Mouse (Mus musculus): ENCODE results near the gene Ngef. TPM values are rescaled to one million over a fixed set of nuclear protein-coding genes. Genes with fewer than 3 reads are reported as not detected.

The Ngef gene
- total and polyA plus RNA-seq, 3 experiments: not detected

DNA sequence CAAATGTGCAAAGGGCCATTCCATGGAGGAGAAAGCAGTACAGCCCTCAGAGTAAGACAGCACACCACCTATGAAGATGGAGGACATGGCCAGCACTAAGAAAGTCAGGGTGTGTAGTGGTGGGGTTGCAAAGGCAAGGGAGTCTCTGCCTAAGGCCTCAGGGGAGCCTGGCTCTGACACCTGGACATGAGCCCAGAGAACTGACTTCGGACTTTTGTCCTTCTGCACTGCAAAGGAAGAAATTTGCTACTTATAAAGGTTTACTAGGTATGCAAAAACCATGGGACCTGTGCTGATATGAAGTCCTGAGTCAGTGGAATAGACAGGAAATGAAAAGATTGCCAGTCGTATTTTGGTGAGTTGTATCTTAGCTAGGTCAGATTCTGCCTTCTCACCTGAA is 28.1 kb upstream of the Ngef start:
- no peaks in the 10 kb centered on the region for H3K36me3 ChIP-seq (ENCODE audit: control insufficient read depth in 1 of 2, insufficient read depth in 2 of 2, low read length in 2 of 2)
- H3K9me3 ChIP-seq (replicated peaks; ENCODE audit: insufficient read depth, low read length): no peaks in the 10 kb centered on the region
- TF ChIP-seq MEF2A (IDR thresholded peaks at IDR 0.05; ENCODE audit: extremely low read depth, insufficient replicate concordance, low read depth, low read length, poor library complexity, severe bottlenecking) (no peak), POLR2AphosphoS2 (IDR thresholded peaks at IDR 0.05; ENCODE audit: low read length) (no peak), GABPA (IDR thresholded peaks at IDR 0.05; ENCODE audit: low read depth, low read length) (no peak)
- H3K4me1 ChIP-seq (ENCODE audit: control insufficient read depth in 1 of 2, insufficient read depth in 2 of 2, low read length in 2 of 2): no peaks in the 10 kb centered on the region
- H3K4me3 ChIP-seq (ENCODE audit: control insufficient read depth in 1 of 2, insufficient read depth in 1 of 2, low read depth in 2 of 2, low read length in 2 of 2): no peak overlapping the region
- H3K9ac ChIP-seq (ENCODE audit: control insufficient read depth, low read depth, low read length, poor library complexity, severe bottlenecking): no peak overlapping the region
- no peaks in the 10 kb centered on the region for H3K79me2 ChIP-seq (ENCODE audit: control insufficient read depth, insufficient read depth, low read length, poor library complexity)
- no peak overlapping the region for H3K27ac ChIP-seq (ENCODE audit: control insufficient read depth, low read depth, low read length)
- no peak for DNase-seq (ENCODE audit: low read depth, low spot score)
- H3K27me3 ChIP-seq (ENCODE audit: control insufficient read depth in 1 of 2, insufficient read depth in 2 of 2, low read length in 2 of 2): peaks cover 10% of the 10 kb centered on the region in 2 experiments

DNA sequence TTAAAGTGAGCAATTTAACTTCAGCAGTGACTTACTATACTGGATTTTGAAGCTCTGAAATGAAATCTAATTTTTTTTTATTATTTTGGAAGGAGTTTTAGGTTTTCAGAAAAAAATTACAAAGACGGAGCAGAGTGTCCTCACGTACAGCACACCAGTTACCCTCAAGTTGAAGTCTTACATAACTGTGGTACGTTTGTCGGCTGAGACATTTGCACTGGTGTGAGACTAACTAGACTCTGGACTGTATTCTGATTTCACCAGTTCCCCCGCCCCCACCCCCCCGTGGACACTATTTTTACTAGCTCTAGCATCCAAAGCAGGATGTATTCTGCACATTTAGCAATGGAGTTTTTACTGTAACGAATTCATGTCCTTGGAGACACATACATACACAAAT is 26.9 kb upstream of the Ngef start:
- no peak for DNase-seq (ENCODE audit: low read depth, low spot score)
- Histone ChIP-seq H3K9ac (ENCODE audit: control insufficient read depth, low read depth, low read length, poor library complexity, severe bottlenecking) (no peak overlapping the region), H3K27ac (ENCODE audit: control insufficient read depth, low read depth, low read length) (no peak overlapping the region)

DNA sequence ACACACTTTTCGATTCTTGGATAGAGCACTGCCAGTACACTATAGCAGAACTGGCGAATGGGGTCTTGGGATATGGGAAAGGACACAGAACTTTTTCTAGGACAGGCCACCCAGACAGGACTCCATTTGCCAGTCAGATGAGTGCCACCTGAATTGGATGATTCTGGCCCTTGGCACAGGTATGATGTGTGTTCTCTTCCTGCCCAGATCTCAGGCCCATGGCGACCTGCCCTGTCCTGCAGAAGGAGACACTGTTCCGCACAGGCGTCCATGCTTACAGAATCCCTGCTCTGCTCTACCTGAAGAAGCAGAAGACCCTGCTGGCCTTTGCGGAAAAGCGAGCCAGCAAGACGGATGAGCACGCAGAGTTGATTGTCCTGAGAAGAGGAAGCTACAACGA is 21.0 kb upstream of the Ngef start:
- no peak overlapping the region for H3K9ac ChIP-seq (ENCODE audit: control insufficient read depth, low read depth, low read length, poor library complexity, severe bottlenecking)
- H3K4me3 ChIP-seq (ENCODE audit: control insufficient read depth in 1 of 2, insufficient read depth in 1 of 2, low read depth in 2 of 2, low read length in 2 of 2): no peak overlapping the region
- H3K9me3 ChIP-seq (replicated peaks; ENCODE audit: insufficient read depth, low read length): no peaks in the 10 kb centered on the region
- no peaks in the 10 kb centered on the region for H3K79me2 ChIP-seq (ENCODE audit: control insufficient read depth, insufficient read depth, low read length, poor library complexity)
- no peaks in the 10 kb centered on the region for H3K4me1 ChIP-seq (ENCODE audit: control insufficient read depth in 1 of 2, insufficient read depth in 2 of 2, low read length in 2 of 2)
- DNase-seq (ENCODE audit: low read depth, low spot score): no peak
- H3K36me3 ChIP-seq (ENCODE audit: control insufficient read depth in 1 of 2, insufficient read depth in 2 of 2, low read length in 2 of 2): no peaks in the 10 kb centered on the region
- H3K27me3 ChIP-seq (ENCODE audit: control insufficient read depth in 1 of 2, insufficient read depth in 2 of 2, low read length in 2 of 2): no peaks in the 10 kb centered on the region; a peak in 2 of 4 replicates
- no peak overlapping the region for H3K27ac ChIP-seq (ENCODE audit: control insufficient read depth, low read depth, low read length)
- no peak for TF ChIP-seq CHD2 (IDR thresholded peaks at IDR 0.05; ENCODE audit: low read length)
- TF ChIP-seq EP300 (IDR thresholded peaks at IDR 0.05; ENCODE audit: low read depth in 1 of 2, low read length in 2 of 2): no peak
- no peak for TF ChIP-seq NRF1 (IDR thresholded peaks at IDR 0.05; ENCODE audit: insufficient read depth, low read depth, low read length, poor library complexity, severe bottlenecking)
- TF ChIP-seq NELFE (IDR thresholded peaks at IDR 0.05; ENCODE audit: low read depth, low read length): no peak
- no peak for TF ChIP-seq RAD21 (IDR thresholded peaks at IDR 0.05; ENCODE audit: low read depth, low read length)
- TF ChIP-seq GATA1 (IDR thresholded peaks at IDR 0.05; ENCODE audit: low read depth, low read length): no peak
- no peak for TF ChIP-seq MAFK (IDR thresholded peaks at IDR 0.05; ENCODE audit: borderline replicate concordance, low read depth, low read length)
- no peak for TF ChIP-seq E2F4 (IDR thresholded peaks at IDR 0.05; ENCODE audit: borderline replicate concordance, low read depth, low read length)
- TF ChIP-seq ZKSCAN1 (IDR thresholded peaks at IDR 0.05; ENCODE audit: low read depth, low read length): no peak
- TF ChIP-seq ZC3H11A (IDR thresholded peaks at IDR 0.05; ENCODE audit: low read depth, low read length): no peak
- no peak for TF ChIP-seq USF1 (IDR thresholded peaks at IDR 0.05; ENCODE audit: low read depth, low read length)
- no peak for TF ChIP-seq ETS1 (IDR thresholded peaks at IDR 0.05; ENCODE audit: low read depth, low read length)

More for the DNA sequence above, 26.9 kb upstream of the Ngef start:
- no peaks in the 10 kb centered on the region for H3K9me3 ChIP-seq (replicated peaks; ENCODE audit: insufficient read depth, low read length)
- H3K4me1 ChIP-seq (ENCODE audit: control insufficient read depth in 1 of 2, insufficient read depth in 2 of 2, low read length in 2 of 2): no peaks in the 10 kb centered on the region
- TF ChIP-seq ETS1 (IDR thresholded peaks at IDR 0.05; ENCODE audit: low read depth, low read length): no peak
- TF ChIP-seq MXI1 (IDR thresholded peaks at IDR 0.05; ENCODE audit: low read depth, low read length): no peak
- no peak for TF ChIP-seq TAL1 (IDR thresholded peaks at IDR 0.05; ENCODE audit: low read length)
- TF ChIP-seq POLR2A (IDR thresholded peaks at IDR 0.05; ENCODE audit: control insufficient read depth in 1 of 2, insufficient read depth in 1 of 2, low read depth in 1 of 2, low read length in 2 of 2, poor library complexity in 1 of 2): no peak
- no peak for TF ChIP-seq USF2 (IDR thresholded peaks at IDR 0.05; ENCODE audit: borderline replicate concordance in 1 of 2, insufficient read depth in 1 of 2, low read depth in 1 of 2, low read length in 2 of 2)
- TF ChIP-seq RCOR1 (IDR thresholded peaks at IDR 0.05; ENCODE audit: low read depth, low read length): no peak
- no peak for TF ChIP-seq TCF12 (IDR thresholded peaks at IDR 0.05; ENCODE audit: low read depth, low read length)
- no peak for TF ChIP-seq MYC (IDR thresholded peaks at IDR 0.05; ENCODE audit: low read depth, low read length)
- no peak for TF ChIP-seq MEF2A (IDR thresholded peaks at IDR 0.05; ENCODE audit: extremely low read depth, insufficient replicate concordance, low read depth, low read length, poor library complexity, severe bottlenecking)
- no peak for TF ChIP-seq SIN3A (IDR thresholded peaks at IDR 0.05; ENCODE audit: low read length)
- TF ChIP-seq UBTF (IDR thresholded peaks at IDR 0.05; ENCODE audit: borderline replicate concordance, insufficient read depth, low read depth, low read length): no peak
- TF ChIP-seq ELF1 (IDR thresholded peaks at IDR 0.05; ENCODE audit: low read depth, low read length): no peak
- TF ChIP-seq SMC3 (IDR thresholded peaks at IDR 0.05; ENCODE audit: low read depth, low read length): no peak
- no peak for TF ChIP-seq CHD2 (IDR thresholded peaks at IDR 0.05; ENCODE audit: low read length)
- no peak for TF ChIP-seq KAT2A (conservative IDR thresholded peaks at IDR 0.05; ENCODE audit: low read depth, low read length)
- TF ChIP-seq CTCF (IDR thresholded peaks at IDR 0.05 in 2 of 3, conservative IDR thresholded peaks at IDR 0.05 in 1 of 3; ENCODE audit: control insufficient read depth in 1 of 3, insufficient read depth in 1 of 3, low read depth in 2 of 3, low read length in 3 of 3, poor library complexity in 1 of 3, severe bottlenecking in 1 of 3): no peak
- TF ChIP-seq MAFK (IDR thresholded peaks at IDR 0.05; ENCODE audit: borderline replicate concordance, low read depth, low read length): no peak
- no peak for TF ChIP-seq ZMIZ1 (IDR thresholded peaks at IDR 0.05; ENCODE audit: low read depth, low read length)
- no peak for TF ChIP-seq ZC3H11A (IDR thresholded peaks at IDR 0.05; ENCODE audit: low read depth, low read length)
- TF ChIP-seq POLR2AphosphoS2 (IDR thresholded peaks at IDR 0.05; ENCODE audit: low read length): no peak
- H3K36me3 ChIP-seq (ENCODE audit: control insufficient read depth in 1 of 2, insufficient read depth in 2 of 2, low read length in 2 of 2): no peaks in the 10 kb centered on the region
- H3K79me2 ChIP-seq (ENCODE audit: control insufficient read depth, insufficient read depth, low read length, poor library complexity): no peaks in the 10 kb centered on the region
- no peak overlapping the region for H3K4me3 ChIP-seq (ENCODE audit: control insufficient read depth in 1 of 2, insufficient read depth in 1 of 2, low read depth in 2 of 2, low read length in 2 of 2)
- H3K27me3 ChIP-seq (ENCODE audit: control insufficient read depth in 1 of 2, insufficient read depth in 2 of 2, low read length in 2 of 2): peaks cover 10% of the 10 kb centered on the region in 2 experiments; a peak in 3 of 4 replicates

Data from MEL (cell line).